Mouse (Mus musculus): ENCODE measurements around the gene Trak1. TPM values are rescaled to one million over a fixed set of nuclear protein-coding genes. Genes with fewer than 3 reads are reported as not detected.

The Trak1 gene
- polyA plus RNA-seq, 1 experiment from 2014 or later = 9.3 TPM

- DNase-seq (ENCODE audit: low spot score) = no peak
- WGBS = 84% methylated on average over 6 of the region's 6 CpGs
Measured at GRCm38 (mm10) chr9:121469711-121470110, 172.4 kb downstream of the Trak1 start.

GRCm38 (mm10) chr9:121474771-121475170, 177.5 kb downstream of the Trak1 start:
- no peak overlapping the region for H3K4me2 ChIP-seq (ENCODE audit: low read depth, severe bottlenecking)
- DNase-seq (ENCODE audit: low spot score) (no peak), ATAC-seq (ENCODE audit: insufficient number of reproducible peaks, low FRiP score, low TSS enrichment, low read depth) (no peak)
- H3K9ac ChIP-seq (ENCODE audit: low read length) = no peak overlapping the region
- no peaks in the 10 kb centered on the region for H3K4me1 ChIP-seq (ENCODE audit: control insufficient read depth, insufficient read depth, low read length)
- no peaks in the 10 kb centered on the region for H3K27me3 ChIP-seq (ENCODE audit: control insufficient read depth, insufficient read depth, low read length)
- H3K4me3 ChIP-seq (ENCODE audit: low read depth, low read length) = no peak overlapping the region
- no peaks in the 10 kb centered on the region for H3K36me3 ChIP-seq (ENCODE audit: control insufficient read depth, insufficient read depth, low read length)
- H3K27ac ChIP-seq (replicated peaks; ENCODE audit: low read depth, low read length) = no peak overlapping the region
- WGBS = 78% methylated on average over 5 of the region's 5 CpGs
- no peaks in the 10 kb centered on the region for H3K9me3 ChIP-seq (ENCODE audit: control insufficient read depth, low read length)

More at GRCm38 (mm10) chr9:121469711-121470110, 172.4 kb downstream of the Trak1 start:
- Histone ChIP-seq H3K4me3 (ENCODE audit: low read depth, low read length) (no peak overlapping the region), H3K27ac (replicated peaks; ENCODE audit: low read depth, low read length) (no peak overlapping the region), H3K4me2 (ENCODE audit: low read depth, severe bottlenecking) (no peak overlapping the region), H3K9me3 (ENCODE audit: control insufficient read depth, low read length) (no peaks in the 10 kb centered on the region), H3K27me3 (ENCODE audit: control insufficient read depth, insufficient read depth, low read length) (no peaks in the 10 kb centered on the region), H3K9ac (ENCODE audit: low read length) (no peak overlapping the region), H3K4me1 (ENCODE audit: control insufficient read depth, insufficient read depth, low read length) (no peaks in the 10 kb centered on the region), H3K36me3 (ENCODE audit: control insufficient read depth, insufficient read depth, low read length) (no peaks in the 10 kb centered on the region)
- ATAC-seq (ENCODE audit: insufficient number of reproducible peaks, low FRiP score, low TSS enrichment, low read depth) = no peak

GRCm38 (mm10) chr9:121475488-121476452, 178.5 kb downstream of the Trak1 start:
- Histone ChIP-seq H3K4me1 (ENCODE audit: control insufficient read depth, insufficient read depth, low read length) (no peaks in the 10 kb centered on the region), H3K36me3 (ENCODE audit: control insufficient read depth, insufficient read depth, low read length) (no peaks in the 10 kb centered on the region), H3K9me3 (ENCODE audit: control insufficient read depth, low read length) (no peaks in the 10 kb centered on the region), H3K27me3 (ENCODE audit: control insufficient read depth, insufficient read depth, low read length) (no peaks in the 10 kb centered on the region), H3K27ac (replicated peaks; ENCODE audit: low read depth, low read length) (no peak overlapping the region), H3K9ac (ENCODE audit: low read length) (no peak overlapping the region), H3K4me2 (ENCODE audit: low read depth, severe bottlenecking) (no peak overlapping the region), H3K4me3 (ENCODE audit: low read depth, low read length) (no peak overlapping the region)
- WGBS = 82% methylated on average over 16 of the region's 16 CpGs
- DNase-seq (ENCODE audit: low spot score) = no peak
- no peak for ATAC-seq (ENCODE audit: insufficient number of reproducible peaks, low FRiP score, low TSS enrichment, low read depth)

GRCm38 (mm10) chr9:121477305-121477911, 180.1 kb downstream of the Trak1 start:
- peak overlapping the region; percentile 34; the same call in 1 of the 2 replicates for H3K9ac ChIP-seq (ENCODE audit: low read length)
- no peaks in the 10 kb centered on the region for H3K9me3 ChIP-seq (ENCODE audit: control insufficient read depth, low read length)
- H3K4me2 ChIP-seq (ENCODE audit: low read depth, severe bottlenecking) = no peak overlapping the region
- no peaks in the 10 kb centered on the region for H3K27me3 ChIP-seq (ENCODE audit: control insufficient read depth, insufficient read depth, low read length)
- no peak overlapping the region for H3K4me3 ChIP-seq (ENCODE audit: low read depth, low read length)
- ATAC-seq (ENCODE audit: insufficient number of reproducible peaks, low FRiP score, low TSS enrichment, low read depth) (peak; percentile 46; the same call in 1 of the 2 replicates), DNase-seq (ENCODE audit: low spot score) (peak; percentile 86)
- H3K36me3 ChIP-seq (ENCODE audit: control insufficient read depth, insufficient read depth, low read length) = no peaks in the 10 kb centered on the region
- H3K4me1 ChIP-seq (ENCODE audit: control insufficient read depth, insufficient read depth, low read length) = no peaks in the 10 kb centered on the region
- WGBS = 16% methylated on average over 15 of the region's 15 CpGs
- no peak overlapping the region for H3K27ac ChIP-seq (replicated peaks; ENCODE audit: low read depth, low read length)

GRCm38 (mm10) chr9:121479453-121479852, 182.2 kb downstream of the Trak1 start:
- Histone ChIP-seq H3K27me3 (ENCODE audit: control insufficient read depth, insufficient read depth, low read length) (no peaks in the 10 kb centered on the region), H3K4me2 (ENCODE audit: low read depth, severe bottlenecking) (no peak overlapping the region), H3K4me1 (ENCODE audit: control insufficient read depth, insufficient read depth, low read length) (no peaks in the 10 kb centered on the region), H3K27ac (replicated peaks; ENCODE audit: low read depth, low read length) (no peak overlapping the region), H3K36me3 (ENCODE audit: control insufficient read depth, insufficient read depth, low read length) (no peaks in the 10 kb centered on the region), H3K9me3 (ENCODE audit: control insufficient read depth, low read length) (no peaks in the 10 kb centered on the region), H3K4me3 (ENCODE audit: low read depth, low read length) (no peak overlapping the region), H3K9ac (ENCODE audit: low read length) (no peak overlapping the region)
- WGBS = 36% methylated on average over 5 of the region's 5 CpGs
- ATAC-seq (ENCODE audit: insufficient number of reproducible peaks, low FRiP score, low TSS enrichment, low read depth) (no peak), DNase-seq (ENCODE audit: low spot score) (peak; percentile 81)

- Histone ChIP-seq H3K36me3 (ENCODE audit: control insufficient read depth, insufficient read depth, low read length) (no peaks in the 10 kb centered on the region), H3K4me2 (ENCODE audit: low read depth, severe bottlenecking) (no peak overlapping the region), H3K27ac (replicated peaks; ENCODE audit: low read depth, low read length) (no peak overlapping the region), H3K27me3 (ENCODE audit: control insufficient read depth, insufficient read depth, low read length) (no peaks in the 10 kb centered on the region), H3K9me3 (ENCODE audit: control insufficient read depth, low read length) (no peaks in the 10 kb centered on the region), H3K9ac (ENCODE audit: low read length) (no peak overlapping the region), H3K4me3 (ENCODE audit: low read depth, low read length) (no peak overlapping the region), H3K4me1 (ENCODE audit: control insufficient read depth, insufficient read depth, low read length) (no peaks in the 10 kb centered on the region)
- no peak for DNase-seq (ENCODE audit: low spot score)
- WGBS = 72% methylated on average over 7 of the region's 7 CpGs
- ATAC-seq (ENCODE audit: insufficient number of reproducible peaks, low FRiP score, low TSS enrichment, low read depth) = no peak
Measured at GRCm38 (mm10) chr9:121487216-121487615, 189.9 kb downstream of the Trak1 start.

GRCm38 (mm10) chr9:121491592-121492240, 194.4 kb downstream of the Trak1 start:
- H3K9ac ChIP-seq (ENCODE audit: low read length) = no peak overlapping the region
- no peaks in the 10 kb centered on the region for H3K36me3 ChIP-seq (ENCODE audit: control insufficient read depth, insufficient read depth, low read length)
- ATAC-seq (ENCODE audit: insufficient number of reproducible peaks, low FRiP score, low TSS enrichment, low read depth) = no peak
- H3K9me3 ChIP-seq (ENCODE audit: control insufficient read depth, low read length) = no peaks in the 10 kb centered on the region
- peaks cover 38% of the 10 kb centered on the region for H3K27me3 ChIP-seq (ENCODE audit: control insufficient read depth, insufficient read depth, low read length)
- H3K4me1 ChIP-seq (ENCODE audit: control insufficient read depth, insufficient read depth, low read length) = no peaks in the 10 kb centered on the region; the same call in 1 of the 2 replicates
- DNase-seq (ENCODE audit: low spot score) = no peak
- WGBS = 81% methylated on average over 11 of the region's 11 CpGs
- no peak overlapping the region for H3K4me3 ChIP-seq (ENCODE audit: low read depth, low read length)
- no peak overlapping the region for H3K27ac ChIP-seq (replicated peaks; ENCODE audit: low read depth, low read length)
- H3K4me2 ChIP-seq (ENCODE audit: low read depth, severe bottlenecking) = no peak overlapping the region

Measured in limb, embryonic 11.5 days (tissue).